Mouse (Mus musculus): ENCODE data around the gene Smok3a.

DNA sequence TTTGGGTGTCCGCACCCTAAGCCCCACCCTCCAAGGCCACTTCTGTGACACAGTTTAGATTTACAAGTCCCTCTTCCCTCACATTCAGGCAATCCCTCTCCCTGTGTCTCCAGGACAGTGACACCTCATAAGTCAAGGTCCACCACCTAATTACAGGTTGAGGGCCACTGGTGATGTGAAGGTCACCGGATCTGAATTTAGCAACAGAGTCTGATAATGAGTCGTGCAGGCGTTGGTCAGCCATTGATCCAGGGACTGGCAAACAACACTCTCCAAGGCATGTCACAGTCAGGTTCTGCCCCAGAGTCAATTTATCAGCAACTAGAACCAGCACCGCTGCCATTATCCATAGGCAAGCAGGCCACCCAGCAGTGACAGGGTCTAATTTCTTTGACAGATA, 8.7 kb upstream of the Smok3a start:
- TF ChIP-seq POLR2A (IDR thresholded peaks at IDR 0.05; ENCODE audit: insufficient read length, low read depth) (no peak), REST (IDR thresholded peaks at IDR 0.05; ENCODE audit: insufficient read depth, insufficient read length) (no peak), USF1 (IDR thresholded peaks at IDR 0.05; ENCODE audit: low read depth) (no peak), TCF12 (IDR thresholded peaks at IDR 0.05; ENCODE audit: insufficient read depth, poor library complexity, severe bottlenecking) (no peak), CEBPB (IDR thresholded peaks at IDR 0.05; ENCODE audit: insufficient read depth, poor library complexity, severe bottlenecking) (no peak), SRF (IDR thresholded peaks at IDR 0.05; ENCODE audit: control insufficient read depth, insufficient read length, low read depth) (no peak), TCF3 (IDR thresholded peaks at IDR 0.05; ENCODE audit: insufficient read length, low read depth) (no peak)

Data from myocyte (in vitro differentiated cells).